Mouse (Mus musculus): ENCODE measurements around the gene Cnst. TPM values are rescaled to one million over a fixed set of nuclear protein-coding genes. Genes with fewer than 3 reads are reported as not detected.

Gene Cnst
- polyA plus RNA-seq, 2 experiments, result 14.6 to 18.2 TPM

- TF ChIP-seq POLR2A (IDR thresholded peaks at IDR 0.05; ENCODE audit: borderline replicate concordance, extremely low read depth, insufficient read depth, insufficient read length), result no peak
- Histone ChIP-seq H3K27ac (replicated peaks; ENCODE audit: low read depth, low read length) (no peak overlapping the region), H3K27me3 (ENCODE audit: control insufficient read depth, insufficient read depth, low read length) (no peaks in the 10 kb centered on the region), H3K4me1 (ENCODE audit: control insufficient read depth, insufficient read depth, low read length) (0 out of 2 replicates have a peak, but pooled peaks cover 5% of the 10 kb centered on the region), H3K4me2 (replicated peaks; ENCODE audit: low read depth, low read length, severe bottlenecking) (no peak overlapping the region), H3K9ac (ENCODE audit: low read depth, low read length, severe bottlenecking) (no peak overlapping the region), H3K4me3 (replicated peaks; ENCODE audit: low read length) (no peak overlapping the region), H3K36me3 (ENCODE audit: control insufficient read depth, insufficient read depth, low read length) (no peaks in the 10 kb centered on the region), H3K9me3 (ENCODE audit: control insufficient read depth, low read length) (no peaks in the 10 kb centered on the region)
- WGBS, result 62% methylated on average over 7 of the region's 7 CpGs
- no peak for ATAC-seq (ENCODE audit: low FRiP score, low read depth)
- no peak for DNase-seq (ENCODE audit: low spot score)
Measured at GRCm38 (mm10) chr1:179511895-179512294, 34.3 kb upstream of the Cnst start.

DNA sequence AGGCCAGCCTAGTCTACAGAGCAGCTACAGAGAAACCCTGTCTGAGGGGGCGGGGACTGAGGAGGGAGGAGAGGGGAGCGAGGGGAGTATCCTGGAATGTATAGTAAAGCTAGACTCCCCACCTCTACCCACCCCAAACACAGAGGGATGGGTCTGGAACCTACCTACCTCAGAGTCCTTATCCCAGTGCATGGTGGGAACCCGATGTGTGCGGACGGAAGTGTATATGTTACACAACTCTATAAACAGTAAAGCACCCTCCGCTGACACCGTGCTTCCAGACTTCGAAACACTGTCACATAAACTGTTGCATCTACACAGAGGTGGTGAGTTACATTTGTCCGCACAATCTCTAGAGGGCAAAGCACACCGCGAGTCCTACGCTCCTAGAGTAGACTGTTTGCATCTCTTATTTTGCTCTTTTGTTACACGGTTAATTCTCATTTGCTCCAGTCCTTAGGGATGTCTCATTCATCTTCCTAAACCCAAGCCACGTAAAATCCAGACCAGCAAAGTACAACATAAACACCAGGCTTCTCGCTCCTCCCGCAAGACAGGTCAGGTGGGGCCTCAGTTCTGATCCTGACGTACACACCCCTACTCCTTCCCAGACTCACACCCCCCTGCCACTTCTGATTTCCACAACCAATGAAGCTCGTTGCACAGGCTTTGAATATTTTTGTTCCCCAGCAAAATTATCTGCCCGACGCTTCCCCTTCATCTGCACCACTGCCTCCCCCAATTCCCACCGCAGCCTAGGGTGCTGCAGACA is 29.0 kb upstream of the Cnst start:
- under 1% methylated on average over 21 of the region's 21 CpGs for WGBS
- Histone ChIP-seq H3K27ac (replicated peaks; ENCODE audit: low read depth, low read length) (no peak overlapping the region), H3K27me3 (ENCODE audit: control insufficient read depth, insufficient read depth, low read length) (no peaks in the 10 kb centered on the region), H3K4me3 (replicated peaks; ENCODE audit: low read length) (peak overlapping the region; percentile 77), H3K4me2 (replicated peaks; ENCODE audit: low read depth, low read length, severe bottlenecking) (peak overlapping the region; percentile 96), H3K36me3 (ENCODE audit: control insufficient read depth, insufficient read depth, low read length) (no peaks in the 10 kb centered on the region), H3K9me3 (ENCODE audit: control insufficient read depth, low read length) (no peaks in the 10 kb centered on the region), H3K4me1 (ENCODE audit: control insufficient read depth, insufficient read depth, low read length) (0 out of 2 replicates have a peak, but pooled peaks cover 5% of the 10 kb centered on the region), H3K9ac (ENCODE audit: low read depth, low read length, severe bottlenecking) (peak overlapping the region; percentile 79)
- peak; percentile 21 for DNase-seq (ENCODE audit: low spot score)
- TF ChIP-seq POLR2A (IDR thresholded peaks at IDR 0.05; ENCODE audit: borderline replicate concordance, extremely low read depth, insufficient read depth, insufficient read length), result no peak
- peak; percentile 53 for ATAC-seq (ENCODE audit: low FRiP score, low read depth)

GRCm38 (mm10) chr1:179517713-179518465 is 28.3 kb upstream of the Cnst start, which contains the start of gene Smyd3:
Gene Smyd3 (minus strand): TSS chr1:179518041.
- 0 out of 2 replicates have a peak, but pooled peaks cover 5% of the 10 kb centered on the region for H3K4me1 ChIP-seq (ENCODE audit: control insufficient read depth, insufficient read depth, low read length)
- H3K27ac ChIP-seq (replicated peaks; ENCODE audit: low read depth, low read length), result no peak within 1 kb of the TSS
- 0 out of 2 replicates have a peak, but pooled peaks have one; percentile 29 for TF ChIP-seq POLR2A (IDR thresholded peaks at IDR 0.05; ENCODE audit: borderline replicate concordance, extremely low read depth, insufficient read depth, insufficient read length)
- H3K4me3 ChIP-seq (replicated peaks; ENCODE audit: low read length), result peak within 1 kb of the TSS; percentile 77
- no peaks in the 10 kb centered on the region for H3K27me3 ChIP-seq (ENCODE audit: control insufficient read depth, insufficient read depth, low read length)
- H3K4me2 ChIP-seq (replicated peaks; ENCODE audit: low read depth, low read length, severe bottlenecking), result peak within 1 kb of the TSS; percentile 96
- H3K36me3 ChIP-seq (ENCODE audit: control insufficient read depth, insufficient read depth, low read length), result no peaks in the 10 kb centered on the region
- peak; percentile 79 for ATAC-seq (ENCODE audit: low FRiP score, low read depth)
- H3K9ac ChIP-seq (ENCODE audit: low read depth, low read length, severe bottlenecking), result peak within 1 kb of the TSS; percentile 79
- H3K9me3 ChIP-seq (ENCODE audit: control insufficient read depth, low read length), result no peaks in the 10 kb centered on the region
- 7% methylated on average over 39 of the region's 39 CpGs for WGBS
- peak; percentile 71 for DNase-seq (ENCODE audit: low spot score)

DNA sequence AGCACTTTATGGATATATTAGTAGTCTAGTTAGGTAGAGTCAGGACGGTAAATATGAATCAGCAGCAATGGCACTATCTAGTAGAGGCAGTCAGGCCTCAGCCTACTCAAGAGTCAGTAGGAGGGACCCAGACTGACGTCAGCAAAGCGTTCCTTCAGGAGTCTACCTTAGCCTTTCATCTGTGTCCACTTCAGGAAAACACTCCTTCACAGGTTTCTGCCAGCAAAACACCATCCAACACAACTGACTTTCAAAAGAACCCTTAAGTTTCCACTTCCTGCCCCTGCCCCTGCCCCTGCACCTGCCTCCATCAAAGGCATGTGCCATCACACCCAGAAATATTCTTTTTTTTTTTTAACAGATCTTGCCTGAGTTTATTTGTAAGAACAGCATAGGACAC is 26.3 kb upstream of the Cnst start:
- H3K4me2 ChIP-seq (replicated peaks; ENCODE audit: low read depth, low read length, severe bottlenecking), result no peak overlapping the region
- no peak for TF ChIP-seq POLR2A (IDR thresholded peaks at IDR 0.05; ENCODE audit: borderline replicate concordance, extremely low read depth, insufficient read depth, insufficient read length)
- WGBS, result 66% methylated on average over 3 of the region's 3 CpGs
- no peak for DNase-seq (ENCODE audit: low spot score)
- ATAC-seq (ENCODE audit: low FRiP score, low read depth), result no peak
- 0 out of 2 replicates have a peak, but pooled peaks cover 9% of the 10 kb centered on the region for H3K4me1 ChIP-seq (ENCODE audit: control insufficient read depth, insufficient read depth, low read length)
- no peaks in the 10 kb centered on the region for H3K9me3 ChIP-seq (ENCODE audit: control insufficient read depth, low read length)
- no peak overlapping the region for H3K4me3 ChIP-seq (replicated peaks; ENCODE audit: low read length)
- no peak overlapping the region for H3K9ac ChIP-seq (ENCODE audit: low read depth, low read length, severe bottlenecking)
- no peaks in the 10 kb centered on the region for H3K36me3 ChIP-seq (ENCODE audit: control insufficient read depth, insufficient read depth, low read length)
- no peak overlapping the region for H3K27ac ChIP-seq (replicated peaks; ENCODE audit: low read depth, low read length)
- no peaks in the 10 kb centered on the region for H3K27me3 ChIP-seq (ENCODE audit: control insufficient read depth, insufficient read depth, low read length)

DNA sequence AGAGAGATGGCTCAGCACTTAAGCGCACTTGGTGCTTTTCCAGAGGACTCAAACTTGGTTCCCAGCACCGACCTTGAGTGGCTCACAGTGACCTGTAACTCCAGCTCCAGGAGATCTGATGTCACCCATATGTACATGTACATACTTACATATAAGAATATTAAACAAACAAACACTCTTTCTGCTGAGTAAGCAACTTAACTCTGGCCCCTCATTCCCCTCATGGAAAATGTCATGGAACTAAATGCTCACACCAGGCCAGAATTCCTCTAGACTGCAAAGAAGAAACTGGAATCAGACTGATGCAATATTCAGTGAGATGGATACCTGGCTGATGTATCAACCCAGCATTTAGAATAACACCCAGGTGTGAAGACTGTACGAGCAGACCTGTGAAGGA is 7.1 kb upstream of the Cnst start:
- H3K4me2 ChIP-seq (replicated peaks; ENCODE audit: low read depth, low read length, severe bottlenecking), result no peak overlapping the region
- no peak for ATAC-seq (ENCODE audit: low FRiP score, low read depth)

More for the DNA sequence above, 7.1 kb upstream of the Cnst start:
- DNase-seq (ENCODE audit: low spot score), result no peak
- Histone ChIP-seq H3K36me3 (ENCODE audit: control insufficient read depth, insufficient read depth, low read length) (peaks cover 26% of the 10 kb centered on the region), H3K27ac (replicated peaks; ENCODE audit: low read depth, low read length) (no peak overlapping the region), H3K27me3 (ENCODE audit: control insufficient read depth, insufficient read depth, low read length) (no peaks in the 10 kb centered on the region), H3K9me3 (ENCODE audit: control insufficient read depth, low read length) (no peaks in the 10 kb centered on the region), H3K4me3 (replicated peaks; ENCODE audit: low read length) (no peak overlapping the region), H3K4me1 (ENCODE audit: control insufficient read depth, insufficient read depth, low read length) (no peaks in the 10 kb centered on the region), H3K9ac (ENCODE audit: low read depth, low read length, severe bottlenecking) (no peak overlapping the region)
- no peak for TF ChIP-seq POLR2A (IDR thresholded peaks at IDR 0.05; ENCODE audit: borderline replicate concordance, extremely low read depth, insufficient read depth, insufficient read length)
- WGBS, result 94% methylated on average over 3 of the region's 3 CpGs

Data from limb, embryonic 14.5 days (tissue).